9 mouse cellular contexts compared by ENCODE assay signal in the genomic region with DNA sequence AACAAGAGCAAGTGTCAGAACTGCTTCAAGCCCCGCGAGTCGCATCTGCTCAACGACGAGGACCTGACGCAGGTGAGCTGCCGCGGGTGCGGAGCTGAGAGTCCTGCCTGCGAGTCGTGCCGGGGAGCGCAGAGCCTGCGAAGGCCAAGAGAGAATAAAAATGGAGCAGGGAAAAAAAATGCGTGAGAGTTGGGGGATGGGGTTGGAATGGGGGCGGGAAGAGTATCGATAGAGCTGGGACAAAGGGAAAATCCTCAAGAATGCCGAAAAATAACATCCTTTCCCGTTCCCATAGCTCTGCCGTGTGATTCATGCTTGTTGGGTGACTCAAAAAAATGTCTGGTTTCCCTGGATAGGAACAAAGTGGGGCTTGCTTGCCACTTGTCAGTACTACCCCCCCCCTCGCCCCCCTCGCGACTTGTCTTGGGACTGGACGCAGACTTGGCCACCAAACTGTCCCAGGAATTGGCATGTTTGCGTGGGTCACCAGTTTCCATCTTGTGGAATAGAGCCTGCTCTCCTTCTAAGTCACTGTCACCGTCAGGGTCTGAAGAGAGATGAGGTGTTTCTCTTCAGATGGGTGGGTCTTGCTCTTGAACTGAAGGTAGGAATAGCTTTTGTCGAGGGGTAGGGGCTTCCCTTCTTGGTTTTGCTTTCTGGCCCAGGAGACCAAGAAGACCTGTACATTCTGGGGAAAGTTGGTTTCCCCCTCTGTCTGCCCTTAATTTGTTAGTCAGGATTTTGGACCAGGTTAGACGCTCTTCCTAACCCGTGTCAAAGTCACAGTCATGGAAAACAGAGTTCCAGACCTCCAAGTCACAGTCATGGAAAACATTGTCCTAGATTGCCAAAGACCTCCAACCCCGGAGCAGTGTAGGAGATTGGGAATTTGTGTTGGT. TPM values are rescaled to one million over a fixed set of nuclear protein-coding genes. Genes with fewer than 3 reads are reported as not detected.
DNase-seq lines count a peak whose midpoint lies in the region; ATAC-seq lines count a peak whose summit lies in the region.
"Had no signal": no experiment of that assay in that cellular context is flagged by ENCODE, and none has a peak within 500 bp of the region (broad histone marks: within the 10 kb centered on the region; RNA-seq: fewer than 3 reads in every experiment).

No protein-coding gene starts in this region.

- peaks cover 2% of the 10 kb centered on the region; the same call in 1 of the 2 replicates for H3K36me3 ChIP-seq in heart, embryonic 13.5 days
- H3K36me3 ChIP-seq in limb, embryonic 11.5 days (ENCODE audit: control insufficient read depth, insufficient read depth, low read length) = no peaks in the 10 kb centered on the region

- WGBS in heart, embryonic 13.5 days = 3% methylated on average over 30 of the region's 30 CpGs
- 3% methylated on average over 30 of the region's 30 CpGs for whole genome bisulfite sequencing in limb, embryonic 11.5 days

- peaks cover 61% of the 10 kb centered on the region for H3K4me1 ChIP-seq in heart, embryonic 13.5 days
- peaks cover 27% of the 10 kb centered on the region for H3K4me1 ChIP-seq in limb, embryonic 11.5 days (ENCODE audit: control insufficient read depth, insufficient read depth, low read length)

- H3K4me2 ChIP-seq in heart, embryonic 13.5 days = peak overlapping the region; percentile 94
- H3K4me2 ChIP-seq in limb, embryonic 11.5 days (ENCODE audit: low read depth, severe bottlenecking) = peak overlapping the region; percentile 88

- peak; percentile 53 for DNase-seq in cerebellum, adult 11-12 months
- DNase-seq in cerebellum, postnatal 4 days (ENCODE audit: low spot score in 2 of 2) = no peak
- peak; percentile 58 for DNase-seq in 3T3-L1 (ENCODE audit: low read depth, low spot score)
- DNase-seq in brain, adult 2 months (ENCODE audit: low read depth, low spot score) = peak; percentile 52
- peak; percentile 42 for DNase-seq in limb, embryonic 11.5 days (ENCODE audit: low spot score)
- DNase-seq in naive thymus-derived CD4-positive, alpha-beta T cell, adult 2 months (ENCODE audit: low read depth) = peak; percentile 29
- no peak for DNase-seq in urinary bladder, postnatal 36 days (ENCODE audit: low spot score in 2 of 2)

- peak overlapping the region; percentile 94 for H3K27ac ChIP-seq in heart, embryonic 13.5 days (replicated peaks)
- peak overlapping the region; percentile 72 for H3K27ac ChIP-seq in limb, embryonic 11.5 days (replicated peaks; ENCODE audit: low read depth, low read length)

- ATAC-seq in heart, embryonic 13.5 days (ENCODE audit: extremely low read depth, insufficient number of reproducible peaks, low FRiP score, low TSS enrichment) = no peak
- ATAC-seq in limb, embryonic 11.5 days (ENCODE audit: insufficient number of reproducible peaks, low FRiP score, low TSS enrichment, low read depth) = 0 out of 2 replicates have a peak, but pooled peaks have one; percentile 1

- peak overlapping the region; percentile 93 for H3K9ac ChIP-seq in heart, embryonic 13.5 days
- H3K9ac ChIP-seq in limb, embryonic 11.5 days (ENCODE audit: low read length) = peak overlapping the region; percentile 88

- H3K9me3 ChIP-seq in heart, embryonic 13.5 days = no peaks in the 10 kb centered on the region
- H3K9me3 ChIP-seq in limb, embryonic 11.5 days (ENCODE audit: control insufficient read depth, low read length) = no peaks in the 10 kb centered on the region

- peak overlapping the region; percentile 84 for H3K4me3 ChIP-seq in heart, embryonic 13.5 days
- peak overlapping the region; percentile 74 for H3K4me3 ChIP-seq in limb, embryonic 11.5 days (ENCODE audit: low read depth, low read length)

- no peaks in the 10 kb centered on the region for H3K27me3 ChIP-seq in heart, embryonic 13.5 days (replicated peaks)
- H3K27me3 ChIP-seq in limb, embryonic 11.5 days (ENCODE audit: control insufficient read depth, insufficient read depth, low read length) = no peaks in the 10 kb centered on the region
- H3K27me3 ChIP-seq: Patski had no signal

RNA-seq across cellular contexts. Expression of a gene that starts 2.0 kb away (rescaled TPM):
- 25.0 and 26.7 TPM in 2 replicates for polyA plus RNA-seq in heart, embryonic 13.5 days (2015; fragmentation: Nextera tagmentation; extraction: Ambion mirVana)
- polyA plus RNA-seq in limb, embryonic 11.5 days (2014; fragmentation: Nextera tagmentation; extraction: Ambion mirVana) = 71.1 and 78.9 TPM in 2 replicates

Comparison
In these comparisons a context has a peak if more than half of its experiments do, and no peak if none do; other contexts are left out.
1. DNase-seq: peak in cerebellum, adult 11-12 months (single experiment), 3T3-L1 (single experiment), brain, adult 2 months (single experiment), limb, embryonic 11.5 days (single experiment) and naive thymus-derived CD4-positive, alpha-beta T cell, adult 2 months (single experiment); none in cerebellum, postnatal 4 days (0 of 2) and urinary bladder, postnatal 36 days (0 of 2).